Mouse (Mus musculus) limb, embryonic 10.5 days (tissue): Measurements from ENCODE around the gene Ahcyl2. TPM values are rescaled to one million over a fixed set of nuclear protein-coding genes. Genes with fewer than 3 reads are reported as not detected.

Experiments
- DNase-seq: peaks from one replicate; pipeline ENCODE4 v3.0.0-alpha.2; 2017; ENCODE audit warnings: low spot score
- H3K27ac ChIP-seq: fragments of 300-500 bp; sonication (generic); 2 replicates; pipeline ENCODE4 v1.5.1; 2016; ENCODE audit warnings: mild to moderate bottlenecking
- H3K27me3 ChIP-seq: fragments of 300-500 bp; sonication (generic); 2 replicates; pipeline ENCODE4 v1.6.1; 2016; ENCODE audit warnings: low read depth, mild to moderate bottlenecking; ENCODE audit not compliant: poor library complexity, severe bottlenecking
- H3K36me3 ChIP-seq: fragments of 300-500 bp; sonication (generic); 2 replicates; pipeline ENCODE4 v1.6.1; 2016; ENCODE audit warnings: mild to moderate bottlenecking, moderate library complexity
- H3K4me1 ChIP-seq: fragments of 300-500 bp; sonication (generic); 2 replicates; pipeline ENCODE4 v1.6.1; 2016
- H3K4me3 ChIP-seq: fragments of 300-500 bp; sonication (generic); 2 replicates; pipeline ENCODE4 v1.5.1; 2016; ENCODE audit warnings: mild to moderate bottlenecking, moderate library complexity
- H3K9me3 ChIP-seq: fragments of 300-500 bp; sonication (generic); replicated peaks from 2 replicates; pipeline ENCODE4 v1.6.1; 2016; ENCODE audit warnings: mild to moderate bottlenecking
- WGBS: fragments of 180-500 bp; shearing (Covaris S2); methylation state at CpG from one replicate; pipeline ENCODE4 v1.1.7; 2016; 5-methylcytosine and 5-hydroxymethylcytosine counted together
- polyA plus RNA-seq: library from polyadenylated mRNA; unstranded; fragments of >200 nt; fragmentation: Nextera tagmentation; extraction: Ambion mirVana; gene quantifications from 2 replicates; pipeline ENCODE4 v1.2.1, GENCODE M21; 2016

Ahcyl2 gene
- polyA plus RNA-seq, 1 experiment from 2014 or later, result 15.9 TPM

- H3K4me1 ChIP-seq, result no peaks in the 10 kb centered on the region
- no peak overlapping the region for H3K27ac ChIP-seq
- no peaks in the 10 kb centered on the region for H3K9me3 ChIP-seq
- H3K4me3 ChIP-seq, result no peak overlapping the region
- no peaks in the 10 kb centered on the region for H3K27me3 ChIP-seq
- no peaks in the 10 kb centered on the region for H3K36me3 ChIP-seq
- WGBS, result 53% methylated on average over 1 of the region's 1 CpGs
- DNase-seq, result no peak
Observed at GRCm38 (mm10) chr6:29944465-29944864, 176.7 kb downstream of the Ahcyl2 start.

- H3K9me3 ChIP-seq, result no peaks in the 10 kb centered on the region
- no peaks in the 10 kb centered on the region for H3K27me3 ChIP-seq
- H3K36me3 ChIP-seq, result no peaks in the 10 kb centered on the region
- DNase-seq, result no peak
- H3K4me3 ChIP-seq, result no peak overlapping the region
- H3K27ac ChIP-seq, result no peak overlapping the region
- no peaks in the 10 kb centered on the region for H3K4me1 ChIP-seq
- 90% methylated on average over 2 of the region's 2 CpGs for WGBS
Observed at GRCm38 (mm10) chr6:29946568-29946967, 178.8 kb downstream of the Ahcyl2 start.

DNA sequence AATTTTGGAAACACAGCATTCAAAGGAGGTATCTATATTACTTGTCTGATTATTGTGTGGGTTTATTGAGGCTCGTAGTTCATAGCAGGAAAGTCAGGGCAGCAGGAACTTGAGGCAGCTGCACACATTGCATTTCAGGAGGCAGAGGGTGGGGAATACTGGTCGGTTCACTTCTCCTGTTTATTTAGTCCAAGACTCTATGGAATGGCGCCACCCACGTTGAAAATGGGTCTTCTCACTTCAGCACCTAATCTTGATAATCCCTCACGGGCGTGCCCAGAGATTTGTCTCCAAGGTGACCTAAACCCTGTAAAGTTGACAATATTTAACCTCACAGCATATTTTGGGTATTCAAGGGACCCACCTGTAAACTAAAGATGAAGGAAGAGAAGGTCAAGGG is 180.0 kb downstream of the Ahcyl2 start:
- Histone ChIP-seq H3K4me3 (no peak overlapping the region), H3K27me3 (no peaks in the 10 kb centered on the region), H3K36me3 (no peaks in the 10 kb centered on the region), H3K27ac (no peak overlapping the region), H3K9me3 (no peaks in the 10 kb centered on the region), H3K4me1 (no peaks in the 10 kb centered on the region)
- no peak for DNase-seq
- WGBS, result 74% methylated on average over 6 of the region's 6 CpGs

GRCm38 (mm10) chr6:29956749-29957148 is 188.9 kb downstream of the Ahcyl2 start:
- Histone ChIP-seq H3K27ac (no peak overlapping the region), H3K27me3 (no peaks in the 10 kb centered on the region), H3K9me3 (no peaks in the 10 kb centered on the region), H3K4me3 (no peak overlapping the region), H3K36me3 (no peaks in the 10 kb centered on the region), H3K4me1 (no peaks in the 10 kb centered on the region)
- DNase-seq, result no peak
- WGBS, result 85% methylated on average over 4 of the region's 4 CpGs

- Histone ChIP-seq H3K27me3 (no peaks in the 10 kb centered on the region), H3K36me3 (no peaks in the 10 kb centered on the region), H3K4me3 (no peak overlapping the region), H3K9me3 (no peaks in the 10 kb centered on the region), H3K4me1 (no peaks in the 10 kb centered on the region), H3K27ac (no peak overlapping the region)
- no peak for DNase-seq
- WGBS, result 93% methylated on average over 3 of the region's 3 CpGs
Observed at GRCm38 (mm10) chr6:29958669-29959068, 190.9 kb downstream of the Ahcyl2 start.

DNA sequence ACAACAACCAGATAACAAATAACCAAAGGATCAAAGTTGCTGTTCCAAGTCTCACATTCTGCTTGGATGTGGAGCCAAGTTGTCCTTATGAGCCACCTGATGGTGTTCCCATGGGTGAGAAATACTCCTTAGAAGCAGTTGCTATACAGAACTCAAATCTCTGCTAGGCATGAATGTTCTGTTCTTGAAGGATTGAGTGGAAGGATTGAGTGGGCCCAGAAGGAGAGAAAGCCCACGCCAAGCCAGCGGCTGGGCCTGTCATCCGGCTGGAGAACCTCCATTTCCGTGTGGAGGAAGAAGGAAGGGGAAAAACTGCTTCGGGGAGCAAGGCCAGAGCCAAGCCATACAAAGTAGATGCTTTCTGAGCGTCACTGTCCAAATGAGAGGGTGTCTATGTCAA is 193.3 kb downstream of the Ahcyl2 start:
- DNase-seq, result no peak
- Histone ChIP-seq H3K27me3 (no peaks in the 10 kb centered on the region), H3K9me3 (no peaks in the 10 kb centered on the region), H3K27ac (no peak overlapping the region), H3K4me3 (no peak overlapping the region), H3K4me1 (no peaks in the 10 kb centered on the region), H3K36me3 (no peaks in the 10 kb centered on the region)
- WGBS, result 93% methylated on average over 6 of the region's 6 CpGs

Other genes starting within 250 kb of the Ahcyl2 start
- 3.2 and 4.2 TPM in 2 replicates for gene Irf5, start 241.4 kb upstream of the Ahcyl2 start, polyA plus RNA-seq
- gene Tnpo3, start 158.1 kb upstream of the Ahcyl2 start, polyA plus RNA-seq, result 115 and 128 TPM in 2 replicates
- gene Tspan33, start 73.8 kb upstream of the Ahcyl2 start, polyA plus RNA-seq, result 6.7 and 7.0 TPM in 2 replicates
- 67.6 and 69.3 TPM in 2 replicates for gene Smo, start 32.5 kb upstream of the Ahcyl2 start, polyA plus RNA-seq
- 0.60 and 0.95 TPM in 2 replicates for gene Strip2, start 149.0 kb downstream of the Ahcyl2 start, polyA plus RNA-seq